Mouse (Mus musculus) heart, adult 11 months (tissue): Measurements from ENCODE around the gene Stxbp6.

Experiments
- DNase-seq: peaks from one replicate; pipeline ENCODE4 v3.0.0; 2022

Gene Stxbp6

DNA sequence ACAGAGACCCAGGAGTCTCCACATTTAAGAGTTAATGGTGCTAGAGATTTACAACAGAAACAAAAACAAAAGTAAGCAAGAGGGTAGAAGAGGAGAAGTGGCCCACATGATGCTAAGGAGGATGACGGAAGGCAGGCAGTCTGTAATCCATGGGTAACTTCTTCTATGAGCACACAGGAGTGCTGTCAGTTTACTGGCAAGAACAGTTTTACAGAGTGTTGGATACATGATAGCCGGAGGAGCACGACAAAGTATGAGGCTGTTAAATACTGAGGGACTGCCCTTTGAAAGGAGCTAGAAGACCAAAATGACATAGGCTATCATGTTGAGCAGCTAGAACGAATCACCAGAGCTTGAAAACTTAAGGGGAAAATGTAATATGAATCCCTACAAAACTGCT, 81.7 kb downstream of the Stxbp6 start:
- DNase-seq = peak; percentile 45

DNA sequence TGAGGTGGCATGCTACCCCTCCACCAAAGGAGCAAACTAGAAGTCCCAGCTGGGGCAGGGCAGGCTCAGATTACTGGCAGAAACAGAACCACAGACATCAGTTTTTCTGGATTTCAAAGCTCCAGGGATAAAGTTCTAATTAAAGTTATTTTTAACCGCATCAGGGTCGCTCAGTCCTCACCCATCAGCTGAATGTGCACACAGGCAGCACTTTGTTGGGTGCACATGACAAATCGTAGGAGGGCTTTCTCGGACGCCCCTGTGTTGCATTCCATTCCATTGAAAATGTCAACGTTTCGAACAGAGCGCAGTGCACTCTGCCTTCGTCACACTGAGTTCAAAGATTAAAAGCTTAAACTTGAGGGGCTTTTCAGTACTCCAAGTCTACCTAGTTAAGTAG, 84.1 kb downstream of the Stxbp6 start:
- peak; percentile 33 for DNase-seq

DNA sequence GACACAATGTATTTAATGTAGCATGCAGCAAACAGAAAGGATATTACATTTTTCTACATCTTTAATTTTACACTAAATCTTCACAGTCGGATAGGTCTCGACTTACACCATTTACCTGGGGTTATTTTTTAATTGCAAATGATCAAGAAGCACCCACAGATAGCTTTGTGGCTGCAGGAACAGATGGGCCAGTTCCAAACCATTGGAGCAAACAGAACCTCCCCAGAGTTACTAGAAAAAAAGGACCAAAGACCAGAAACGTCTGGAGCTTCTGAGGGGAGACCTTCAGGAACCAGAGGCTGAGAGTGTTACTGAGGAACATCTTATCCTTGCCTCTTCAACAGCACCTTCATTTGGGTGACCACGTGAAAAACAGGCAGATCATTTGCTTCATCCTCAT, 85.5 kb downstream of the Stxbp6 start:
- DNase-seq = peak; percentile 27

DNA sequence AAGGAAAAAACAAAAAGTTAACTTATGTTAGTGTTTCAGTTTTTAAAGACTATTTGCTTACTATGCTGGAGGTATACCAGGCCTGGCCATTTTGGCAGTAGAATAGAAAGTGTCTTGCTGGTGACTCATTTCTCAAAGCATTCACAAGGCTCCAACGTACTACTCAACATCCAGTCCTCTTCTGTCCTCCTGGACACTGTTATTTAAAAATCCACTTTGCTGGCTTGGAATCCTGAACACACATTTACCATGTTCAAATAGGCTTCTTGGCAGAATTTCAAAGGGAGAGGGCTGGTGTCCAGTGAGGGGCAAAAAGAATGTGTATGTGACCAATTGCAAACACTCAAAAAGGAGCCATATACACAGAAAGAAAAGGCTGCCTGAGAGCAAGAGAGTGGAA, 86.7 kb downstream of the Stxbp6 start:
- DNase-seq = peak; percentile 29

DNA sequence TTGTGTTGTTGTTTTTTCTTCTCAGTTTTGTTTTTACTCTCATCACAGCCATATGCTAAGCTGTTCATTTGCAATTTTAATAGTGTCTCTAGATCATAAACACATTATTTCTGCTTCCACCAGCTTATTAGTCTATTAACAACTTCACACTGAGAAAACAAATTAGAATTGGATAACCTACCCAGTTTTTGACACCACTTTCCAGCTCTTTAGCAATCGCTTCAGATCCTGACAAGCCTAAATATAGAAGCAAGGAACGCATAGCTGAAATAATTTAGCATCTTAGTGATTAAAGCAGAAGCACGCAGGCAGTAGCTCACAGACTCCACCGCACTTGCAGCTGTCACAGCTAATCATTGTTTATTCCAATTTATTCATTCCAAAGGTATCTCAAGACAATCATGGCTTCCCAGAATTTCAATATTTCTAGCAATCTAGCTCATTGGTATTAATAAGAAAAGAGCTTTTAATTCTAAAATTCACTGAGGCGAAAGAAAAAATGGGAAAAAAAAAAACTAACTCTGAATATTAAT, 95.1 kb downstream of the Stxbp6 start:
- no peak for DNase-seq

DNA sequence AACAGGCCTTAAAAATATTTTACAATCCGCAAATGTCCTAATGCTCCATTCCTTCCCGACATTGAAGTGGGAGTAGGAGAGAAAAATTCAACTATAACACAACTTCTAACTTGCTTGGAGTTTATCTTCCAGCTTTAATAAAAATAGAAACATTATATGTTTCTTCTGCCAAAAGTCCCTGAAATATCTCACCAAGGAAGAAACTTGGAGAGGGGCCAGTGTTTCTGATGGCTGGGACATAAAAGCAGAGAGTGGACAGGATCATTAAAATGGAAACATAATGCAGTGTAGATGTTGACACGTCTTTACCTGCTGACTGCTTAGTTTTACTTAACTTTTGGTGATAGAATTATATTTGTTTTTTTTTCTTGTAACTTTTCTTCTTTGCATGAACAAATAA, 99.2 kb downstream of the Stxbp6 start:
- DNase-seq = no peak

DNA sequence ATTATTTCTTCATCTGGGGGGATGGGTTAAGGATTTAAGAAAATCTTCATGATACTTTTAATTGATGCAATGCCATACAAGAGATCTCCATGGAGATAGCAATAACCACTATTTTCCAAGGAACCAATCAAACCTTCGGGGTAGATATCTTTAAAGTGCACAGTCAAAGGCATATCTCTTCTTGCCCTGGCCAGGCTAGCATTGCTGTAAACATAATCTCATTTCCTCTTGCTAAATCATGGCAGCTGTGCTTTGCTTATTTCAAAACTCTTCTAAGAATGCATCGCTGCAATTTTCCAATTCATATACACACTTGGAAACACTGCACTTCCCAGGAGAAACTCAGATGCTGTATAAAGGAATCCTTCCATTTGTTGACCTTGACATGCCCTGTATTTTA, 103.0 kb downstream of the Stxbp6 start:
- DNase-seq = no peak

DNA sequence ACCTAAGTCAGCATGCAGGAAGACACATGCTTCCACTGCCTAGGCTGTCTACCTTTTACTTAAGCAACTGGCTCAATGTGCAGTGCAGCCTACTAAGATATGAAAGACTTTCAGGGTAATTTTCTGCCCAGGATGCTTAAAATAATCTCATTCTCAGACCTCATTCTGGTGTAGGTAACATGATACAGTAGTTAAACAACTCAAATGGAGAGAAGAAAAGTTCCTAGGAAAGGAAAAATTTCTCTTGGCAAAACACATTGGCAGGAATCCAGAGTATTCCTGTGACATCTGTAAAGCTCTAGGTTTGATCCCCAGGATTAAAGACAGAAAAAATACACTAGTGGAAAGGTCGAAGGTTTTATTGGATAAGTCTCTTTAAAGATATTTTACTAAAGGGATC, 107.1 kb downstream of the Stxbp6 start:
- DNase-seq = no peak

DNA sequence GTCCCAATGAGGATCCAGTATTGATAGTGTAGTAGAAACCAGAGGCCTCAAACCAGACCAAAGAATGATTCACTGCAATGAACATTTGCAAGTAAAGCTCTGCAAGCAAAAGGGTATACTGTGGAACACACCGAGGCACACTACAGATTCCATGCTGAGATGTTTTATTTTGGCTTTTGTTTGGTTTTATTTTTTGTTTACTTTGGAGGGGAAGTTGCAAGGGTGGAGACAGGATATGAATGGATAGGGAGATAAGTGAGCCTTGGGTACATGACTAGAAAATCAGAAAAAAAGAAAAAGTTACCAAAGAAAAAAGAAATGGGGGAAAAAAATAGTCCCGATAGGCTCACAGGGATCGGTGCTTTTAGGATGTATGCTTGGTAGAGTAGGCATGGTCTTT, 117.0 kb downstream of the Stxbp6 start:
- DNase-seq = no peak

DNA sequence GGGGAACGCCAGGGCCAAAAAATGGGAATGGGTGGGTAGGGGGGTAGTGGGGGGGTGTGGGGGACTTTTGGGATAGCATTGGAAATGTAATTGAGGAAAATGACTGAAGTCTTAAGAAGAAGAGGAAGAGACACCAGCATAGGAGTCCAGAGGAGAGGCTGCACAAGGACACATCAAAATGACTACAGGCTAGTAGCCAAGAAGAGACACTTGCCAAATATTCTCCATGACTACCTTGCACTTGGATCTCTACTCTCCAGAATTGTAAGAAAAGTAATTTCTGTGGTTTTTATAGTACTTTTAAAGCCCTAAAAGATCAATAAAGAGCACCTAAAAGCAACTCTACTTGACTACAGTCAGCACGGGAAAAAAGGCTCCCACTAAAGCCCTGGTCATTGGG, 121.4 kb downstream of the Stxbp6 start:
- DNase-seq = no peak

DNA sequence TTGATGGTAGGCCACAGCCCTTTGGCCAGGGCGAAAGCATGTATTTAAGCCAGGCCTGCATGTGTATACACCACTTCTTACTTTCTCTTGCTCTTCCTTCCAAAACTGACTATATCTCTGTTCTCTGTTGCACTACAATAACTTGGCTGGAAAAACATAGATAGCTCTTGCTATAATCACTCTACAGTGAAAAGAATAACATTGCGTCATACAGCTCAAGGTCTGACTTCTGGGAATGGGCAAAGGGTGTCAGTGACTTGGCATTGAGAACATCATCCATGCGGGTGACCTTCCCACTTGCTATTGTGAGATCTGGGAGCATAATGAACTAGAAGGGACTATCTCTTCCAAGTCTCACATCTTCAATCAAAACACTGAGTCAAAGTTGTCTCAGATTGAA, 122.4 kb downstream of the Stxbp6 start:
- no peak for DNase-seq

DNA sequence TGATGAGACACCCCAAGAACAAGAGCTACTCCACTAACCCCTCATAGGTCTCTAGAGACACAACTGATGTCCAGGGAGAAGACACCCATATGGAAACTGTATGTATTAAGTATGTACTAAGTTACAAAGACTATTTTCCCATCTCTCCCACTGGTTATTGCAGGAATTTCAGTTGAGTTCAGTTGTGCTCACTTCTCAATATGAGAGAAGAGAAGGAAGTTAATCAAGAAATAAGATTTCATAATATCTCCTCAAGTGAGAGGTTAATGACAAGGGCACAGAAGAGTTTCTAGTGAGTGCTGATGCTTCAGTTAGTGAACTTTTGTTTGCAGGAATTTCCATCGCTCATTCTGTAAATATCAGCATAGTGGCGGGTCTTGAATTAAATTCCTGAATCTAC, 124.0 kb downstream of the Stxbp6 start:
- DNase-seq = no peak

DNA sequence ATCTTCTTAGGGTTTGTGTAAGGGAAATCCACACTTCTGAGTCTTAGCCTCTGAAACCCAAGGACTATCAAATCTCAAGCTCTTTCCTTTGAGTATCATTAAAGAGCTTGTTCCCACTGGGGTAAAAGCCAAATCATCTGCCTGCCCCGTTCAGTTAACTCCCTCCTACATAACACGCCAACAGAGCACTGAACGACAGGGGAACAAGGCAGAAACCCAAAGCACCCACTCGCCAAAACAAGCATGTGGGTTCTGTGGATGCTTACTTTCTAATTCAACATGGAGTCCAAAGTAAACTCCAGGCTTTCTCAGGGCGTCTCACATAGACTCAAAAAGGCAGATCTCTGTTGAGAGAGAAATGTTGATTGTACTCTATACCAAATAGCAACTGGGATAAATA, 126.7 kb downstream of the Stxbp6 start:
- DNase-seq = peak; percentile 88

DNA sequence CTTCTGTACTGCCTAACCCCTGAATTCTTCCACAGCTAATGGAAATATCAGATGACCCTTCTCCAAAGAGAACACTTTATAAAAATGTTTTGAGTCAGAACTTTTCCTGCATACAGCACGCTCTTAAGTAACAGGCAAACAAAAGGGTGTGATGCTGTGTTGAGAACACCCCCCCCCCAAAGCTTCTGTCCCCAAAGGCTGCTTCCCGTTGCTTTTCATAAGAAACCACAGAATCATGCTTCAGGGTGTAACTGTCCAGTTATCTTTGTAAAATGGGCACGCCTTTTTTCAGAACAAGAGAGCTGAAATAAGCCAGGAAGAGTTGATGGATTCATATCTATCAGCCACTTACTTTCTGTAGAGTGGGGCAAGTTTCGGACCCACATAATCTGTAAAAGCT, 134.2 kb downstream of the Stxbp6 start:
- no peak for DNase-seq

DNA sequence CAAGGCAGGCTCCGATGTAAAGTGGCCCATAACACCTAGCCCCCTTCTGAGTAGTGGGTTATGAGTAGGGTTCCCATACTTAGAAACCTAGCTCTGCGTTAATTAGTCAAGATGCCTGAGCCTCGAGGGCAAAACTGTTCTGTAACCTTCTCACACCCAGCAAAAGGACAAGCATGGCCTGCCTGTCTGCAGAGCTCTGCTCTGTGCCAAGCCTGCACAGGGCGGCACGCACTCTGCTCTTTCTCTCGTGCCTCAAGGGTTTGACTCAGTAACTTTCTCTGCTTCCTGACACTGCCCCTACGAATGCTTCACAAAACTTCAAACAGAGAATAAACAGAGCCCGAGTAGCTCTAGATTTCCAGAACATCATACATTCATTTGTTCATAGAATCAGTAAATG, 135.4 kb downstream of the Stxbp6 start:
- no peak for DNase-seq

DNA sequence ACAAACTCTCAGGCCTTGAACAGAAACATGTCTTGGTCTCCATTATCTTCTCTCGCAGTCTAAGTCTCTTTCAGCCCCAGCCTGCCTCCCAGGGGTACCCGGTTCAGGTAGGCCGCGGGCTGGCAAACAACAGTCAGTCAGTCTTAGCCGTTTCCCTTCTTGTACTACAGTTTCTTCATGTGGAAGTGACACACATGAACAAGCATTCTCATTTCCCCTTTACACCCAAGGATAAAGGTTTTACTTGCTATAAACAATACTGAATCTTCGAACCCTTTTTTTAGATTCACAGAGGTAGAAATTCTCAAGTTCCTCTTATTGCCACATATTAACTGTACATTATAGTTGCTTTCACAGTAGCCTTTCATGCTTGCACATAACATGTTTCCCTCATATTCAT, 141.6 kb downstream of the Stxbp6 start:
- no peak for DNase-seq

DNA sequence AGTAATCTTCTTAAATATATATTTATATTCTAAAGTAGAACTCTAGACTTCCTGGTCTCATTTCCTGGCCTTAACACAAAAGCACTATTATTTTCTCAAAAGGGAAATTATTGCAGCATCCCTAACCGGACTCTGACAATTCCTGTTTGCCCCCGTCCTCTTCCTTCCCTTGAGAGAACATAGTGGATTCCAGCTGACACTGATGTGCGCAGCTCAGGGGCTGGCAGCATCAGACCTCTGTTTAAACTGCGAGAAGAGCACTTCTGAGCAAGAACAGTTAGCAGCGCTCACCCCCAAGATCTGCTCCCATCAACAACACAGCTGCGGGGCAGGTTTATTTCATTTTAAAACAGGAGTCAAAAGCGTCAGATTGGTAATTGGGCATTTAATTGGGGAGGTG, 142.8 kb downstream of the Stxbp6 start:
- peak; percentile 95 for DNase-seq

DNA sequence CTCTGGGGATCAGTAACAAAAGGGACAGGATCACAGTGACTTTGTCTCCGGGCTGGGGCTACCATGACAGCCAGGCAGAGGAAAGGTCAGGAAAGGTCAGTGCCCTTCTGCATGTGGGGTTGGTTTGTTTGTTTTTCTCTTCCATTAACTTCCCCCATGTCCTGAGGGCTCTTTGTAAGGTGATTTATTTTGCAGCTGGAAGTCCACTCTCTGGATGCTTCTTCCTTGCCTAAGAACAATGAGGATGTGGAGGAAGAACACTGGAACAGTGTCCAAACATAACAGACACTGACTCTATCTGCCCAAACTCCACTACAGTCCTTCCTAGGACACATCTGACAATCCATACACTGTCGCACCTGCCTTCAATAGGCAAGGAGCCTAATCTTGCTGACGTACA, 146.1 kb downstream of the Stxbp6 start:
- DNase-seq = peak; percentile 98

DNA sequence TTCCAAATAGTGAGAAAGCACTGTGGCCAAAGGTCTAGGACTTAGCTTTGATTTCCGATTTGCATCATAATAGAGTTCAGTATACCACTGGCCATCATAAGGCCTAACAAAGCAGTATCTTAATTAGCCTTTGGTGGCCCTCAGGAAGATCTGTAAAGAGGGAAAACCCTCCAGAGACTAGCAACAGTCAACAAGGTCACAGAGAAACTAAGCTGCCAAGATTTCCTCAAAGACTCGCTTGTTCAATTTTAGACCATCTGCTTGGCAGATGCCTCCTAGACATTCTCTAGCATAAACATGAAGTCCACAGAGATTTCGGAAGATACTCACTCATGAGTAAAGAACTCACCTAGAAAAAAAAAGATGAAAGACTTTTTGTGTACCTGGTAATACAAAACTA, 148.6 kb downstream of the Stxbp6 start:
- DNase-seq = no peak

DNA sequence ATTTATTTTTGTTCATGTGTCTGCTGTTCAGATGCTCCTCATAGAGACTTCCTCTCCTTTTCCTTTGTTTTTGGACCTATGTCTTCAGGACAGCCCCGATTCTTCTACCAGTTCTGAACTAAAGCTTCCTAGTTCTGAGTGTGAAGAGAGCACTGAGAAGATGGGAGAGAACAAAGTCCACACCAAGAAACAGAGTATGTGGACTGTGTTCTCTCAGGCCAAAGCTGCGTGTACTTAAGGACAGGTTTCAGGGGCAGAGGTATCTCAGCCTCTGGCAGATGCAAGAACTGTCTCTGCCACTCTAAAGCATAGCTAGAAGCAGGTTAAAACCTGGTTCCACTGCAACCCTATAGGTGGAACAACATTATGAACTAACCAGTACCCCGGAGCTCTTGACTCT, 151.2 kb downstream of the Stxbp6 start:
- no peak for DNase-seq

DNA sequence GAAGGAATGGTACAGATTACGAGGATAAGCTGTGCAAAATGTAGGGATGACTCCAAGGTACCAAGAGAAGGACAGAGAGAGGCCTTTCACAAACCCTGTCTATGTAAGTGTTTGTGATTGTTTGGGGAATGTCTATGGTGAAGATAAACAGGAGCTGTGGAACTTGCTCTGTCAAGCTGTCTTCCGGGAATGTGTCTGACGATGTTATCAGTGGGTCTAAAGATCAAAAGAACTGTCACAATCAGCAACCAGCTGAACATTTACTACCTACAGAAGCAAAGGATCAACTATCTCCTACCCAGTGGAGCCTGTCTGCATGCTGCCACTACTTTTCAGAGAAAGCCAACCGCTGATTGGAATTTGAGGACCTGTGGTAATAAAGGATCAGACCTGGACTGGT, 152.3 kb downstream of the Stxbp6 start:
- DNase-seq = no peak

DNA sequence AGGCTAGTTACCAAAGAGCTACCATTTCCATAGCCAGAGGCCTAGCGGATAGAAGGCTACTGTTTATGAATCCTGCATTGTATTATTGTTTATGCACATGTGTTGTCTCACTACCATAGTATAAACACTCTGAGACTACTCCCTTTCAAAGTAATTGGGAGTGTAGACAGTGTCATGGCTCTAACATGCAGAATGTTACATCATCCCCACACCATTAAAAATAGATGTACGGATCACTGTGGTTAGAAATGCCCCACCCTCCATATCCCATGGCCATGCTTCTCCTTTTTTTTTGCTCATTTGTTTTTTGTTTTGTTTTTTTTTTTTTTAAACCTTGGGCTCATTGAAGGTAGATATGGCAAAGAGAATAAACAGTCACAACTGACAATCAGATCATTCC, 154.9 kb downstream of the Stxbp6 start:
- no peak for DNase-seq

DNA sequence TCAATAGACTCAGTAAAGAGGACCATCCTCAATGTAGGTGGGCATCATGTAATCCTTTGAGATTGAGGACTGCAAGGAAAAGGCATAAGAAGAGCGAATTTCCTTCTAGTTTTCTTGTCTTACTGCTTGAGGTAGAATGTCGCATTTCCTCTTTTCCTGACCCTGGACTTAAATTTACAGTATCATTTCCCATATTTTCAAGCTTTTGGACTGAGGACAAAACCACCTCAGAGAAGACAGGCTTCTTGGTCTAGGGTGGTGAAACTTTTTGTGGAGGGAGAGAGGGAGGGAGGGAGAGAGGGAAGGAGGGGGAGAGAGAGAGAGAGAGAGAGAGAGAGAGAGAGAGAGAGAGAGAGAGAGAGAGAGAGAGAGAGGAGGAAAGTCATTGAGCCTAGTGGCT, 155.6 kb downstream of the Stxbp6 start:
- no peak for DNase-seq

DNA sequence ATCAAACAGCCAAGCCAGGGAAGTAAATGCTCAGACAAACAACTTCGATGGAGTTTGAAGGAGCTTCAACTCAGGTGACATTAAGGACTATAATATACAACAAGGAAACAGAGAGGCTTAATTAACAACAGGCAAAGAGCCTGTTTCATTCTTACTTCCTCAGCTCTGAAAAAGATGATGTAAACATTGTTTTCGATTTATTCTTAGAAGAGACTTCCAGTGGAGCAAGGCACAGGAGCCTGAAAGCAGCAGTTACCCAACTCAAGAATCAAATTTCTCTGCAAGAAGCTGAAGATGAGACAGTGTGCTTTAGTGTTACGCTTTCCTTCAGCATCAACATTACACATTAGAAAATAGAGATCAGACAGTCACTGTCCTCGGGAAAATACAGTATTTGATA, 160.7 kb downstream of the Stxbp6 start:
- no peak for DNase-seq

DNA sequence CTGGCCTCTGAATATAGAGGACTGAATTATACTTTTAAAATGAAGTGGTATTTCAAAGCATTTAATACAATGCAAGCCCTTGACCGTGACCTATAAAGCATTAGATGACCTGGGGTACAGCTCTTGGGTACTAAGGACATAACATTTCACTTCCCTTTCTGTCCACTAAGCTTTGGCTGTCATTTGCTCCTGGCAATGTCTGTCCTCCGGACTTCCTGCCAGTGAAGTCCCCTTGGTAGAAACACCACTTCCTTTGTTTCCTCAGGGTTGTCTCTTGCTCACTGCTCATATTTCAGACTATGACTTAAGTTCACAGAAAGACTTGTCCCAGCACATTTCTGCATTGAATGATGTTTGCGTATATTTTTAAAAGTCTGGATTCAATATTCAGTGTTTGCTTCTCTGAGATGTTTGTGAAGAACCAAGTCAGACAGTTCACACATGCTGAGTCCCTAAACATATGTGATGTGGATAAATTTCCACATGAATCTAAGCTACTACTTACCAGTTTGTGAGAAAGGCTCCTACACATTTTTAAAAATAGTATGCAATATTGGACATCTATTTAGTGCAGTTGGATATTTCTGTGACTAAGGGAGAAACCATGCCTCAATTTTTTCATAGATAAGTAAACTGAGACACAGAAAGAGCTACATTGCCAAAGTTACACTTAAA, 166.3 kb downstream of the Stxbp6 start:
- peak; percentile 93 for DNase-seq

DNA sequence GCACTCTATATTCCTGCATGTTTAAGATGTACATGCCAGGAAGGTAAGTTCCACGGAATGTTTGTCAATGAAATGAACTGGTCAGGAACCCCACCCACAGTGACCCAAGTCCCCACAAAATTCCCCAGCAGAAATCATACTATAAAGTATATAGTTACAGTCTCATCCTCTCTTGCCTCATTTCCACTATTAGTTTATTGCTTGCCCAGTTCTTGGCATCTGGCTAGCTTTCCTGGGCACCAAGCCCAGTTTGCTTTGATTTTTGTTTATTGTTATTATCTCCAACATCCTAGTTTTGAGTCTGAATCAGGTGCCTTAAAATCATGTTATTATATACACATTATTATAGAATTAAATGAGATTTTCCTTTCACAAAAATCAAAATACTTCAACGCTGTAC, 168.5 kb downstream of the Stxbp6 start:
- DNase-seq = no peak
